Mouse (Mus musculus): ENCODE measurements around the gene Slc37a1. TPM values are rescaled to one million over a fixed set of nuclear protein-coding genes. Genes with fewer than 3 reads are reported as not detected.

The Slc37a1 gene
- polyA plus RNA-seq, 1 experiment from 2014 or later, result 3.9 TPM

GRCm38 (mm10) chr17:31253951-31254350 is 32.6 kb upstream of the Slc37a1 start:
- DNase-seq (ENCODE audit: low spot score) (no peak), ATAC-seq (replicated peaks; ENCODE audit: low FRiP score, low read depth) (no peak)
- H3K4me3 ChIP-seq (replicated peaks; ENCODE audit: low read depth, low read length), result no peak overlapping the region
- H3K27me3 ChIP-seq (ENCODE audit: insufficient read depth, low read length), result no peaks in the 10 kb centered on the region
- no peaks in the 10 kb centered on the region for H3K9me3 ChIP-seq (replicated peaks; ENCODE audit: low read length)
- no peak overlapping the region for H3K4me2 ChIP-seq (ENCODE audit: low read length)
- no peak for TF ChIP-seq CTCF (IDR thresholded peaks at IDR 0.05; ENCODE audit: low read depth)
- H3K4me1 ChIP-seq (replicated peaks; ENCODE audit: insufficient read depth, low read length), result no peaks in the 10 kb centered on the region
- H3K9ac ChIP-seq (ENCODE audit: low read depth, low read length), result no peak overlapping the region
- no peaks in the 10 kb centered on the region for H3K36me3 ChIP-seq (ENCODE audit: insufficient read depth, low read length)
- 65% methylated on average over 5 of the region's 5 CpGs for WGBS
- H3K27ac ChIP-seq, result no peak overlapping the region

GRCm38 (mm10) chr17:31254463-31254931 is 32.1 kb upstream of the Slc37a1 start:
- Histone ChIP-seq H3K9ac (ENCODE audit: low read depth, low read length) (no peak overlapping the region), H3K4me3 (replicated peaks; ENCODE audit: low read depth, low read length) (no peak overlapping the region), H3K36me3 (ENCODE audit: insufficient read depth, low read length) (no peaks in the 10 kb centered on the region), H3K27me3 (ENCODE audit: insufficient read depth, low read length) (no peaks in the 10 kb centered on the region), H3K27ac (no peak overlapping the region), H3K9me3 (replicated peaks; ENCODE audit: low read length) (no peaks in the 10 kb centered on the region), H3K4me1 (replicated peaks; ENCODE audit: insufficient read depth, low read length) (no peaks in the 10 kb centered on the region), H3K4me2 (ENCODE audit: low read length) (no peak overlapping the region)
- TF ChIP-seq CTCF (IDR thresholded peaks at IDR 0.05; ENCODE audit: low read depth), result peak; percentile 90
- 10% methylated on average over 7 of the region's 9 CpGs for WGBS
- DNase-seq (ENCODE audit: low spot score), result peak; percentile 85
- peak; percentile 80 for ATAC-seq (replicated peaks; ENCODE audit: low FRiP score, low read depth)

GRCm38 (mm10) chr17:31257149-31257548 is 29.4 kb upstream of the Slc37a1 start:
- DNase-seq (ENCODE audit: low spot score) (no peak), ATAC-seq (replicated peaks; ENCODE audit: low FRiP score, low read depth) (no peak)
- Histone ChIP-seq H3K9ac (ENCODE audit: low read depth, low read length) (no peak overlapping the region), H3K9me3 (replicated peaks; ENCODE audit: low read length) (no peaks in the 10 kb centered on the region), H3K27ac (no peak overlapping the region), H3K4me1 (replicated peaks; ENCODE audit: insufficient read depth, low read length) (no peaks in the 10 kb centered on the region), H3K4me3 (replicated peaks; ENCODE audit: low read depth, low read length) (no peak overlapping the region), H3K36me3 (ENCODE audit: insufficient read depth, low read length) (no peaks in the 10 kb centered on the region), H3K4me2 (ENCODE audit: low read length) (no peak overlapping the region), H3K27me3 (ENCODE audit: insufficient read depth, low read length) (no peaks in the 10 kb centered on the region)
- WGBS, result 93% methylated on average over 1 of the region's 1 CpGs
- no peak for TF ChIP-seq CTCF (IDR thresholded peaks at IDR 0.05; ENCODE audit: low read depth)

- no peak overlapping the region for H3K9ac ChIP-seq (ENCODE audit: low read depth, low read length)
- H3K27ac ChIP-seq, result no peak overlapping the region
- H3K9me3 ChIP-seq (replicated peaks; ENCODE audit: low read length), result no peaks in the 10 kb centered on the region
- WGBS, result 82% methylated on average over 12 of the region's 12 CpGs
- H3K4me3 ChIP-seq (replicated peaks; ENCODE audit: low read depth, low read length), result no peak overlapping the region
- no peak overlapping the region for H3K4me2 ChIP-seq (ENCODE audit: low read length)
- H3K27me3 ChIP-seq (ENCODE audit: insufficient read depth, low read length), result no peaks in the 10 kb centered on the region
- H3K36me3 ChIP-seq (ENCODE audit: insufficient read depth, low read length), result no peaks in the 10 kb centered on the region
- TF ChIP-seq CTCF (IDR thresholded peaks at IDR 0.05; ENCODE audit: low read depth), result no peak
- H3K4me1 ChIP-seq (replicated peaks; ENCODE audit: insufficient read depth, low read length), result no peaks in the 10 kb centered on the region
- DNase-seq (ENCODE audit: low spot score), result no peak
- ATAC-seq (replicated peaks; ENCODE audit: low FRiP score, low read depth), result no peak
These were observed 28.7 kb upstream of the Slc37a1 start for GRCm38 (mm10) chr17:31257898-31258297.

GRCm38 (mm10) chr17:31258310-31258865 is 28.2 kb upstream of the Slc37a1 start:
- TF ChIP-seq CTCF (IDR thresholded peaks at IDR 0.05; ENCODE audit: low read depth), result no peak
- Histone ChIP-seq H3K4me3 (replicated peaks; ENCODE audit: low read depth, low read length) (no peak overlapping the region), H3K27ac (no peak overlapping the region), H3K27me3 (ENCODE audit: insufficient read depth, low read length) (no peaks in the 10 kb centered on the region), H3K9me3 (replicated peaks; ENCODE audit: low read length) (no peaks in the 10 kb centered on the region), H3K36me3 (ENCODE audit: insufficient read depth, low read length) (no peaks in the 10 kb centered on the region), H3K4me2 (ENCODE audit: low read length) (no peak overlapping the region), H3K4me1 (replicated peaks; ENCODE audit: insufficient read depth, low read length) (no peaks in the 10 kb centered on the region), H3K9ac (ENCODE audit: low read depth, low read length) (no peak overlapping the region)
- 57% methylated on average over 9 of the region's 9 CpGs for WGBS
- ATAC-seq (replicated peaks; ENCODE audit: low FRiP score, low read depth) (no peak), DNase-seq (ENCODE audit: low spot score) (peak; percentile 55)

- H3K27me3 ChIP-seq (ENCODE audit: insufficient read depth, low read length), result no peaks in the 10 kb centered on the region
- no peak for TF ChIP-seq CTCF (IDR thresholded peaks at IDR 0.05; ENCODE audit: low read depth)
- no peaks in the 10 kb centered on the region for H3K4me1 ChIP-seq (replicated peaks; ENCODE audit: insufficient read depth, low read length)
- H3K9ac ChIP-seq (ENCODE audit: low read depth, low read length), result no peak overlapping the region
- H3K27ac ChIP-seq, result no peak overlapping the region
- H3K36me3 ChIP-seq (ENCODE audit: insufficient read depth, low read length), result no peaks in the 10 kb centered on the region
- DNase-seq (ENCODE audit: low spot score) (no peak), ATAC-seq (replicated peaks; ENCODE audit: low FRiP score, low read depth) (no peak)
- WGBS, result 80% methylated on average over 4 of the region's 4 CpGs
- no peaks in the 10 kb centered on the region for H3K9me3 ChIP-seq (replicated peaks; ENCODE audit: low read length)
- H3K4me2 ChIP-seq (ENCODE audit: low read length), result no peak overlapping the region
- no peak overlapping the region for H3K4me3 ChIP-seq (replicated peaks; ENCODE audit: low read depth, low read length)
These were observed 27.4 kb upstream of the Slc37a1 start for GRCm38 (mm10) chr17:31259145-31259544.

GRCm38 (mm10) chr17:31259825-31260224 is 26.8 kb upstream of the Slc37a1 start:
- WGBS, result 86% methylated on average over 4 of the region's 4 CpGs
- H3K4me2 ChIP-seq (ENCODE audit: low read length), result no peak overlapping the region

More at GRCm38 (mm10) chr17:31259825-31260224, 26.8 kb upstream of the Slc37a1 start:
- Histone ChIP-seq H3K36me3 (ENCODE audit: insufficient read depth, low read length) (no peaks in the 10 kb centered on the region), H3K27me3 (ENCODE audit: insufficient read depth, low read length) (no peaks in the 10 kb centered on the region), H3K27ac (no peak overlapping the region), H3K9me3 (replicated peaks; ENCODE audit: low read length) (no peaks in the 10 kb centered on the region), H3K4me3 (replicated peaks; ENCODE audit: low read depth, low read length) (no peak overlapping the region), H3K4me1 (replicated peaks; ENCODE audit: insufficient read depth, low read length) (no peaks in the 10 kb centered on the region), H3K9ac (ENCODE audit: low read depth, low read length) (no peak overlapping the region)
- DNase-seq (ENCODE audit: low spot score) (no peak), ATAC-seq (replicated peaks; ENCODE audit: low FRiP score, low read depth) (no peak)
- TF ChIP-seq CTCF (IDR thresholded peaks at IDR 0.05; ENCODE audit: low read depth), result peak; percentile 39

All from kidney, postnatal 0 days (tissue).